Mouse (Mus musculus): Measurements from ENCODE around the gene Angel1. TPM values are rescaled to one million over a fixed set of nuclear protein-coding genes. Genes with fewer than 3 reads are reported as not detected.

Angel1 gene
- total RNA-seq, 2 experiments from 2014 or later: 3.9 to 4.8 TPM

DNA sequence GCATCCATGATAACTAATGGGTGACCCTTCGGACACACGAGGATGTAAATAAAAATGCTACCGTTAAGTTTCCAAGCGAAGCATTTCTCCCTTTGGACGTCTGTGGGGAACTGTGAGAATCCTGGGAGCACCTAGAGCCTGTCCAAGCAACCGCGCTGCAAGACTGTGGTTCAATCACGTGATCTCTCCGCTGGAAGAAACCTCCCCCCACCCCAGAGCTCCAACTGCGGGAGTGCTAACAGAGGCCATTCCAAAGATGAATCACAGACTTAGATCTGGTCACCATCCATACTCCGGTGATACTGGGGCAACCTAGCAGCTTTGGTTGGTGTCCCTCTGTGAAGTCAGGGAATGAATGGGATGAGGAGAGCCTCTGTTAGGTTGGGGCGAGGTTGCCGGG is 34.8 kb upstream of the Angel1 start:
- no peak for TF ChIP-seq CTCF (IDR thresholded peaks at IDR 0.05)
- Histone ChIP-seq H3K27ac (no peak overlapping the region), H3K4me3 (no peak overlapping the region)
- intact Hi-C loops (cut with DNase I): no loop called here
- no peak for DNase-seq

DNA sequence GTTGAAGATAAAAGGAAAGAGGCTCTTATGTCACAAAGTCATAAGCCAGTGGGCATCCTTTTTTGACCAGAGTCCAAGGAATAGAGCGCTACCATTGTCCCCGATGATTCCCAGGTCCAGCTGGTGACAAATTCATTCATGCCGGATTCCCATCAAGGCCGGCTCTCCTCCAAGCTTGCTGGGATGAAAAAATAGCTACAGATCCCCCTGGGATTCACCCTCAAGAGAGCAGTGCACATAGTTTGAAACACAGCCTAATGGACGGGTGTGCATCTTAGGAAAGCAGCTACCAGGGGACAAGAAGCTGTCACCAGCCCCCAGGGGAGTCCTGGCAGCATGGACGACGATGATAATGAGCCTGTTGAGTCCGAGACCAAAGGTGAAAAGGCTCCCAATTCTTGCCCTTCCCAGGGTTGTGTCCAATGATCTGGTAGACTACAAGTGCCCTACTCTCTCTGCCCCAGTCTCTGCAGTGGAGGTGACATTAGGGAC is 8.1 kb upstream of the Angel1 start, which contains the start of gene Lrrc74a:
Lrrc74a (plus strand) TSS at position 51 of the 492 bp plus-strand sequence.
- DNase-seq: no peak
- no peak for TF ChIP-seq CTCF (IDR thresholded peaks at IDR 0.05)
- intact Hi-C loops (cut with DNase I): no loop called here

DNA sequence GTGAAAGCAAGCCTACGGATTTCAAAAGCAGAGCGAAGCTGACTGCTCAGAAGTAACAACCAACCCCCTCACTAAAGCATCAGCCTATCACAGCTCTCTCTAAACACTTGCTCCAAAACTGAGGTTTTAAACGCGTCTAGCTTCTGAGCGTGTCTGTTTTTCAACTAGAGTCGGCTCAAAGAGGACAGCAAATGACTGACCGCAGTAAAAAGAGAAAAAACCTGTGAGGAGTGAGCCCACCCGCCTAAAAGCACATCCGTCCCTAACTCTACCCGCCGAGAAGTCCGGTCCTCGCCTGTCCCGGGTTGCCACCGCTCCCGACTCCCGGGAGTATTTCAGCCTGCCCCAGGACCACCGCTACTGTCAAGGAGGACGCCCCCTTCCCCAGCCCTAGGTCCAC is 554 bp downstream of the Angel1 start:
- intact Hi-C loops (cut with DNase I): no loop called here
- Histone ChIP-seq H3K27ac (peak overlapping the region; percentile 84), H3K4me3 (peak overlapping the region; percentile 83)
- no peak for TF ChIP-seq CTCF (IDR thresholded peaks at IDR 0.05)
- DNase-seq: no peak

More for the DNA sequence above, 8.1 kb upstream of the Angel1 start, which contains the start of gene Lrrc74a:
- H3K4me3 ChIP-seq: no peak within 1 kb of the TSS
- peak within 1 kb of the TSS; percentile 16; the same call in 1 of the 2 replicates for H3K27ac ChIP-seq

DNA sequence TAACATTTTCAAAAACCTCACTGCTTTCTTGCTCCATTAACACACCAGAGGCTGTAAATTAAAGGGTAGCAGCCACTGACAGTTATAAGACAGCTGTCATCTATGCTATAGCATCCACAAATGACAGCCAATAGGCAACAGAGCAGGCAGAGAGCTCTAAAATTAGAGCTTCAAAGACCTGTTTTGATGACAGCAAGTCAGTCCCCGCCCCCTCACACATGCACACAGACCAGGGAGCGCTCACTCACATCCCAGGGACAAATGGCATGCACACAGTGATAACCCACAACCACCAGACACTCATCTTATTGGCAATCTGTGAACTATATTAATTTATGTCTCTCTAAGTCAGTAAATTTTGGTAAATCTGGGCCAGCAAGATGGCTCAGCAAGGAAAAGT is 2.0 kb downstream of the Angel1 start:
- Histone ChIP-seq H3K4me3 (no peak overlapping the region), H3K27ac (no peak overlapping the region)
- no peak for DNase-seq
- no peak for TF ChIP-seq CTCF (IDR thresholded peaks at IDR 0.05)
- intact Hi-C loops (cut with DNase I): no loop called here

DNA sequence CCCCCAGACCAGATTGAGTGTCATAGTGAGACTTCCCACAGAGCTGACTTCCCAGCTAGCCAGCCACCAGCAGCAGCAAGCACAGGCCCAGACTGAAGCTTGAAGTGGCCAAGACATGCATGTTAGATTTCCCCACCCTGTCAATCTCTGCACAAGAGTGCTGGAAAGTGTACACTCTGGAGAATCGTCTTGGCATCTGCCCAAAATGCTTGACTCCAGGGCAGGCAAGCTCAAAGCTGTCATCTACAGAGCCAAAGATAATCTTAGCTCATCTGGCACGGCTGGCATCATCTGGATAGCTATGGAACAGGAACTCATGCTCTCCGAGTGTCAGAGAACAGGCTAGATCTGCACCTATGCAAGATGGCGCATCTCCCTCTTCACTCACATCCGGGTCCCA is 4.8 kb downstream of the Angel1 start:
- DNase-seq: no peak
- intact Hi-C loops (cut with DNase I): no loop called here
- H3K4me3 ChIP-seq: no peak overlapping the region
- H3K27ac ChIP-seq: no peak overlapping the region
- no peak for TF ChIP-seq CTCF (IDR thresholded peaks at IDR 0.05)

DNA sequence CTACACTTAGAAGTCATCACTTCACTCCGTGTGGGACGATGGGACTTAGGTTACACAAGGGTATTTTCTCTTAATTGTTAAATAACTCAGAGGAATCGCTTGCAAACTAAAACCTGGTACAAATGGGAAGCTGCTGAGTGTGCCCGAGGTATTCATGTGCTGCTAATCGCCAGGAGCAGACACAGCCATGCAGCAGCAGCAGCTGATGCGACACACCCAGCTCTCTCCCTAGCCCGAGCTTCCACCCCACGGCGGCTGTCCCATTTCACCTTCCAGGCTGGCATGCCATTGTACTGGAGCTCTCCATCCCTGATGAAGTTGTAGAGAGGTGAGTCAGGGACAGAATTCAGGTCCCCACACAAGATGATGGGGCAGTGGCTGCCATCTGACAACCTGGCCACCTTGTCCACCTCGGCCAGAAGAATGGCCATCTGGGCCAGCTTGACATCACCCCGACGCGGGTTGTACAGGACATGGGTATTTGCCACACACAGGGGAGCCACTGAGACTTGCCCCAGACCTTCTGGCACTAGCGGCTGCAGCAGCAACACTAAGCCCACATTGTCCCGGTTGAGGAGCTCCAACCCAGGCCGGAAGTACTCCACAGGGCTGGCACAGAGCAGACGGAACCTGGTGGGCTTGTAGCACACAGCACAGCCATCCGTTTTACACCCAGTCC is 6.2 kb downstream of the Angel1 start:
- TF ChIP-seq CTCF (IDR thresholded peaks at IDR 0.05): no peak
- H3K27ac ChIP-seq: no peak overlapping the region
- DNase-seq: no peak
- intact Hi-C loops (cut with DNase I): no loop called here
- no peak overlapping the region for H3K4me3 ChIP-seq

DNA sequence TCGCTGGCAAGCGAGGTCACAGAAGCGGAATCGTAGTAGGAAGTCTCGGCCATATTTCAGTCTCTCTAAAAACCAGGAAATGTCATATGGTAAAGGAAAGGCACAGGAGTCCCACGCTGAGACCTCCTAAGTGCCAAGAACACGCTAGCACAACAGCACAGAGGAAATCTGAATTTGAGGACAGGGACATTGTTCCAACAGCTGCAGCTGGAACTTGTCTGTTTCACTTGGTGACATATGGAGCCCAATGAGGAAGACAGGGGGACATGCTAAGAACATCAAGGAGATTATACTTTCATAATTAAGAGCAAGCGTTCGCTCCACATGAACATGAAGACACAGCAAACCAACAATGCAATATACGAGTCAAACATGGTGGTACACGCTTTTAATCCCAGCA is 9.3 kb downstream of the Angel1 start:
- no peak for DNase-seq
- Histone ChIP-seq H3K27ac (no peak overlapping the region), H3K4me3 (no peak overlapping the region)
- intact Hi-C loops (cut with DNase I): no loop called here
- TF ChIP-seq CTCF (IDR thresholded peaks at IDR 0.05): no peak

DNA sequence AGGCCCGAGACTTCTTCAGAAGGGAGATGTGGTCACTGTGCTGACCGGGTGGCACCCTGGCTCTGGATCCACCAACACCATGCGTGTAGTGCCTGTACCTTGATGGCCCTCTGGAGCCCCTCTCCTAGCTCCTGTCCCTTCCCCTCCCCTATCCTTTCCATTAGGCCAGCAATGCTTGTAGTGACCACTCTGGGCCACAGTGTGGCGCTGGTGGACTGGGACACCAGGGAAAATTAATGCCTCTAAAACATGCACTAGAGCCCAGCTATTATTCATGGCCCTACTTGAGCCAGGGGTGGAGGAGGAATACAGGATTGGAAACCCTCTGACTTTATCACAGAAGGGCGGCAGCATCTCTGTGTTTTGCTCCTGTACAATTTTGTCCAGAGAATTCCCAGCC is 10.9 kb downstream of the Angel1 start:
- intact Hi-C loops (cut with DNase I): no loop called here
- DNase-seq: peak; percentile 75
- peak; percentile 82 for TF ChIP-seq CTCF (IDR thresholded peaks at IDR 0.05)
- Histone ChIP-seq H3K27ac (no peak overlapping the region), H3K4me3 (no peak overlapping the region)

DNA sequence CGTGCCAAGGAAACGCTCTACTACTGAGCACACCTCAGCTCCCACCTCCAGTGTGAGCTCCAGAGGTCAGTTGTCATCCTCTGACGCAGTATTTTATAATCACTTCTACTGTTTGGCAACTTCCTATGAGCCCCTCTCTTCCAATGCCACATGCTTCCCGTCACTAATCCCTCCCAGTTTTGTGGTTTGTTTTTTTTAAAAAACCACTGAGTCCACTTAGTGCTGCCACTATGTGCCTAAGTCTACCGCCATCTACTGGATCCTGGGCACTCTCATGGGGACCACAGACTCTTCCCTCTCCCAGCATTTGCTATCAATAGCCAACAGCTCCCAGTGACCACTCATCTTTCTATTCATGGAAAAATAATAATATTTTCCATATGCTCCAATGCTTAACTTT is 12.2 kb downstream of the Angel1 start:
- intact Hi-C loops (cut with DNase I): no loop called here
- DNase-seq: no peak
- H3K27ac ChIP-seq: no peak overlapping the region
- no peak overlapping the region for H3K4me3 ChIP-seq
- peak; percentile 28 for TF ChIP-seq CTCF (IDR thresholded peaks at IDR 0.05)

DNA sequence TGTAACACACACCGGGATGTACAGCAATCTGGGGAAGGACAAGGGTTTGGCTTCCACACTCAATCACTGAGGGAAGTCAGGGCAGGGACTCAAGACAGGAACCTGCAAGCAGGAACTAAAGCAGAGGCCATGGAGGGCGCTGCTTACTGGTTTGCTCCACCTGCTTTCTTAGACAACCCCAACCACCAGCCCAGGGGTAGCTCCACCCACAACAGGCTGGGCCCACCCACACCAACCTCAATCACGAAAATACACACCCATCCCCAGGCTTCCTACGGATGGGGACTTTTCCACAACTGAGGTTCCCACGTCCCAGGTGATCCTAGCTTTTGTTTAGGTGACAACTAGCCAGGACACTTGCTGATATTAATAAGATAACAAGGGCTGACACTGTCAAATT is 20.4 kb downstream of the Angel1 start:
- Histone ChIP-seq H3K27ac (no peak overlapping the region), H3K4me3 (no peak overlapping the region)
- no peak for DNase-seq
- intact Hi-C loops (cut with DNase I): no loop called here
- no peak for TF ChIP-seq CTCF (IDR thresholded peaks at IDR 0.05)

DNA sequence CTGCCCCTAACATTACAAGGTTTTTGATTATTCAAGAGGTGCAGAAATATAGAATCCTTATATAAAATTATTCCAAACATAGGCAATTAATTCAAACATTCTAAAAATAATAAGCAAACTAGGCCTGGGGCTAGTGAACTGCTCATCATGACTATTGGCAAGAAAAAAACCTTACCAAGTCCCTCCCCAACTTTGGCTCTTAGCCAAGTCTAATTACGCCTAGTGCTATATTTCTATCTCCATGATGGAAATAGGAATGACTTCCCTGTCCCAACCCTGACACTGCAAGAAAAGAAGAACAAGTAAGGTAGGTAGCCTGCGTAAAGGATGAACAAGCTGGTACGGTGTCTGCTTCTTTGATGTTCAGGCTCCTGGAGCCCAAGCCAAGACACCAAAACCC is 23.6 kb downstream of the Angel1 start:
- intact Hi-C loops (cut with DNase I): no loop called here
- no peak overlapping the region for H3K4me3 ChIP-seq
- TF ChIP-seq CTCF (IDR thresholded peaks at IDR 0.05): no peak
- no peak overlapping the region for H3K27ac ChIP-seq
- no peak for DNase-seq

DNA sequence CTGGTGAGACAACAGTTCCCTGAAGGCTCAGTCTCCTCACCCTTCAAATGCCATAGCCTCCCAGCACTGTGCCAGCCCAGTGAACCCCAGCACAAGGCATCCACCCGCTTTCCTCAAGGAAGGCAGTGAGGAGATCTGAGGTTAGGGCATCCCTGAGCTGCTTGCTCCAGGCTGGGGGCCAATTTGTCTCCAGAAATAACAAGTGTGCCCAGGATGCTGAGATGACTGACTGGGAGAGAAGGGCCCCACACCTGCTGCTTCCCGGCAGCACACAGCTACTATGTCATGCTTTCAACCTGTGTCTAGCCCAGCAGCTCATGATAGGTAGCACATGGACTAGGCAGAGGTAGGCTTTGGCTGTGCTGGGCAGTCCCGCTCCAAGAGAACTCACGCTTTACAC is 24.8 kb downstream of the Angel1 start:
- no peak for TF ChIP-seq CTCF (IDR thresholded peaks at IDR 0.05)
- intact Hi-C loops (cut with DNase I): no loop called here
- H3K27ac ChIP-seq: no peak overlapping the region
- H3K4me3 ChIP-seq: no peak overlapping the region
- no peak for DNase-seq

DNA sequence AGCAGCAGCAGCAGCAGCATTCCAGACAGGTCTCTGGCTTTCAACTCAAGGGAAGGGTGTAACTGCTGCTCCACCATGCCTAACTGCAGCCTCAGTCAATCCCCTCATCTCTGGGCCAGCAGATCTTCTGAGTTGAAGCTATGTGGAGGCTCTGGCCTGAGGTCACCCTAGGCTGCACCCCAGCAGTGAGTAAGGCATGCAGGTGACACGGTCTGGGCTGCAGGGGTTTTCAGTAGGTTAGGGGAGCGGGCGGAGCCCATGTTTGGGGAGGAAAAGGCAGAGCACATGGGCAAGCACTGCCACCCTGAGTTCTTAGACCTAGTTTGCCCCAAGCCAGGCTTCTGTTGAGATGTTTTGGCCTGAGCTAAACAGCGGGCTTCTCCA is 25.3 kb downstream of the Angel1 start:
- TF ChIP-seq CTCF (IDR thresholded peaks at IDR 0.05): no peak
- intact Hi-C loops (cut with DNase I): no loop called here
- no peak for DNase-seq

More for the DNA sequence above, 25.3 kb downstream of the Angel1 start:
- no peak overlapping the region for H3K27ac ChIP-seq
- no peak overlapping the region for H3K4me3 ChIP-seq

Measured in gastrocnemius, adult 2 months (tissue).